Mouse (Mus musculus) bone marrow, adult 2 months (tissue): ENCODE measurements at regions not wholly inside any gene's neighbourhood (a gene's known extent, or its start where the extent isn't known, plus 50 kb on each side); places are given as distances from the start of the nearest gene placed in this dataset.

ENCODE experiments used
- H3K27ac ChIP-seq: fragments of 200-500 bp; 2 replicates; pipeline ENCODE4 v1.5.1; 2012; ENCODE audit warnings: low read depth, mild to moderate bottlenecking, control low read depth, inconsistent platforms, low read length; ENCODE audit not compliant: control insufficient read depth, poor library complexity, insufficient read depth
- H3K4me1 ChIP-seq: fragments of 200-500 bp; 2 replicates; pipeline ENCODE4 v1.6.1; 2011; ENCODE audit warnings: low read length; ENCODE audit not compliant: control insufficient read depth, insufficient read depth
- H3K4me3 ChIP-seq: fragments of 200-500 bp; replicated peaks from 2 replicates; pipeline ENCODE3; 2011; ENCODE audit warnings: mild to moderate bottlenecking, low read depth, low read length, control low read depth; ENCODE audit not compliant: control insufficient read depth
- CTCF ChIP-seq: fragments of 200-500 bp; IDR thresholded peaks from 2 replicates; pipeline ENCODE4 v1.5.1; 2011; ENCODE audit warnings: low read length, control low read depth; ENCODE audit not compliant: control insufficient read depth, insufficient read depth
- POLR2A ChIP-seq: fragments of 200-500 bp; IDR thresholded peaks from 2 replicates; pipeline ENCODE4 v1.6.1; 2011; ENCODE audit warnings: low read depth, mild to moderate bottlenecking, control low read depth, low read length, borderline replicate concordance; ENCODE audit not compliant: control insufficient read depth
- WGBS: fragments of 180-500 bp; shearing (Covaris S2); methylation state at CpG from one replicate; pipeline ENCODE4 v1.1.7; 2018; 5-methylcytosine and 5-hydroxymethylcytosine counted together

DNA sequence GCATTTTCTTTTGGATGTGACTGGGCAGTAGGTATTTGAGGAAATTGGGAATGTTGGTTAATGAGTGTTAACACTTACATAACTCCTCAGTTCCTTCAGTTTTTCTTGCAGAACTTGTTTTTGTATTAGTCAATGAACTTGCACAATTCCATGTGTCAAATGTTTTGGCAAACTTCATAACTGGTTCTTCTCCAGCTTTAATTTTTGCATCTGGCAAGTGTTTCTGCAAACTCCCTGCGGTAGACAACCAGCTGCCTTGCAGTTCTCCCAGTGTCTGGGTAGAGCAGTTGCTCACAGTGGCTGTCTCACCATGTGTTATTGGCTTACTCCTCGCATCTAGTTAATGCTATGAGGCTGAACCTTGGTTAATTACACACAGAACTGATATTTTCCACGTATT lies 790.4 kb downstream of the Epha4 start:
- Histone ChIP-seq H3K4me3 (no peak overlapping the region), H3K4me1 (no peaks in the 10 kb centered on the region), H3K27ac (no peak overlapping the region)
- TF ChIP-seq CTCF (no peak), POLR2A (no peak)
- WGBS = 49% methylated on average over 3 of the region's 3 CpGs

DNA sequence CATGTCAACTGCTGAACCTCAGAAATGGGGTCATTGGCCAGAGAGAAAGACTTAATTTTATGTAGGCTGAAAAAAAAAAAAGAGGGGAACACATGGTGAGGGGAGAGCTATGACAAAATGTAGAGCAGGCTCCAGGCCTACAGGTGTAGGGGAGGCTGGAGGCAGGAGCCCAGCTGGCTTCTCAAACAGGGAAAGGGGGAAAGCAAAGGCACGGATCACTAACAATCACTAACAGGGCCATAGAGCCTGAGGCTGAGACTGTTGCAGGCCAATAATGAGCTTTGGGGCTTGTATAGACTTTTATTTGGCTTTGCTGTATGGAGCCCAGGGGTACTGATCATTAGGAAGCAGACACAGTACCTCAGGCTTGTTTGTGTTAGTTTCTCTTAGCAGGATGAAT lies 777.9 kb downstream of the Epha4 start:
- 72% methylated on average over 1 of the region's 1 CpGs for WGBS
- Histone ChIP-seq H3K27ac (no peak overlapping the region), H3K4me1 (no peaks in the 10 kb centered on the region), H3K4me3 (no peak overlapping the region)
- TF ChIP-seq CTCF (no peak), POLR2A (no peak)

DNA sequence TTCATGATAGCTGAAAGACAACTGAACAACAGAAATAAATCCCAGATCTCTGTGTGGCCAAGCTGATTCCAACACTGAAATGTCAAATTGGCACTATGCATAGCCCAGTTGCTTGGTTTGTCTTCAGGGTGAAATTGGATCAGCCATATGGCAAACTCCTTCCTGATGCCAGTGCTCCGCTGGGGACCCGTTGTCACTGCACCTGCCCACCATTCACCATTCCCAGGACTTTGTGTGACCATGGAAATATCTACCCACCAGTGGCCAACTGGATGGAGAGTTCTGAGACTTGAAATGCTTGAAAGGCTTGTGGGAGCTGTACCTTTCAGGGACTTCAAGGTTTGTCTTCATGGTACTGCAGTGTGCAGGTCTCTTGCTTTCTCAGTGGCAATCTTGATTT lies 777.2 kb downstream of the Epha4 start:
- no peaks in the 10 kb centered on the region for H3K4me1 ChIP-seq
- TF ChIP-seq POLR2A = no peak
- H3K27ac ChIP-seq = no peak overlapping the region
- 80% methylated on average over 2 of the region's 2 CpGs for WGBS
- H3K4me3 ChIP-seq = no peak overlapping the region

DNA sequence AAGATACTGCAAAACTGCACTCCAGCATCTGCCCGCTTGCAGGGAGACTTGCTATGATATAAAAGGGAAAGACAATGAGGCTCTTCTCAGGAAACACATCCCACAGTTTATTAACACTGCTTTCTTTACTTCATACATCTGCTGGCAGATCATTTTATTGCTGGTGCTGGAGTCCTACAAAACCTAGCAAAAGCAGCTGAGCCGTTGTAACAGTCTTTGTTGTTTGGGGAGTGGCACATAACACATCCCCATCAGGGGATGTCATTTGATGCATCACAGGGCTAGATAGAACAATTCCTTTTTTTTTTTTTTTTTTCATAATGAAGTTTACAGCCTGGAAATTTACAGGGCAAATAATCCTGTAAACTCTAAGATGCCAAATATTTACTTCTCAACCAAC lies 742.2 kb downstream of the Epha4 start:
- WGBS = 78% methylated on average over 2 of the region's 2 CpGs
- no peaks in the 10 kb centered on the region for H3K4me1 ChIP-seq
- H3K27ac ChIP-seq = no peak overlapping the region
- no peak overlapping the region for H3K4me3 ChIP-seq
- no peak for TF ChIP-seq CTCF
- TF ChIP-seq POLR2A = no peak

DNA sequence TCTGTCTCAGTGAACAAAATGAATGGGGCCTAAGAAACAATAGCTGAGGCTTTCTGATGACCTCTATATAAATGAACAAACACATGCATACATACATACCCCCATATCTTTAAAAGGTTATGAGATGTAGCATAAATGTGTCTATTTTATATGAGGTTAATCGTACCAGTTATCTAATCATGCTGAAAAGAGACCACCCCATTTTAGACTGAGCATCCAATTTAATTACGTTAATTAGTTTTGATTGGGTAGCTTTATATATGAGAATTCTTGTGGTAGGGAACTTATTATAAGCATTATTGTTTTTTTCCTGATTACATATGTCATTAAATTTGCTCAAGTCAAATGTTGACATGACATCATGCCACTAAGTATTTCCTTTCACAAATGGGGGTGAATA lies 728.0 kb downstream of the Epha4 start:
- H3K4me3 ChIP-seq = no peak overlapping the region
- H3K4me1 ChIP-seq = no peaks in the 10 kb centered on the region
- TF ChIP-seq POLR2A (no peak), CTCF (no peak)
- no peak overlapping the region for H3K27ac ChIP-seq
- WGBS = 86% methylated on average over 2 of the region's 2 CpGs

DNA sequence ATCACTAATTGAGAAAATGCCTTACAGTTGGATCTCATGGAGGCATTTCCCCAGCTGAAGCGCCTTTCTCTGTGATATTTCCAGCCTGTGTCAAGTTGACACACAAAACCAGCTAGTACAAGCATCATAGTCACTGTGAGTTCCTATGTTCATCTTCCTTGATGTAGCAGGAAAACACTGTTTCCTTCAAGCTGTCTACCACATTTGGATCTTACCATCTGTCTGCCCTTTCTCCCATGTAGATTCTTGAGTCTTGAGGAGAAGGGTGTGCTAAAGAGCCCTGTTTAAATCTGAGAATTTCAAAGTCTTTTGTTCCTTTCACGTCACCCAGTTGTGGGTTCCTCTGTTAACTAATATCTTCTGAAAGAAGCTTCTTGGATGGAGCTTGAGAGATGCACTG lies 721.5 kb downstream of the Epha4 start:
- Histone ChIP-seq H3K4me1 (no peaks in the 10 kb centered on the region), H3K27ac (no peak overlapping the region), H3K4me3 (no peak overlapping the region)
- 79% methylated on average over 2 of the region's 2 CpGs for WGBS
- no peak for TF ChIP-seq POLR2A
- no peak for TF ChIP-seq CTCF

DNA sequence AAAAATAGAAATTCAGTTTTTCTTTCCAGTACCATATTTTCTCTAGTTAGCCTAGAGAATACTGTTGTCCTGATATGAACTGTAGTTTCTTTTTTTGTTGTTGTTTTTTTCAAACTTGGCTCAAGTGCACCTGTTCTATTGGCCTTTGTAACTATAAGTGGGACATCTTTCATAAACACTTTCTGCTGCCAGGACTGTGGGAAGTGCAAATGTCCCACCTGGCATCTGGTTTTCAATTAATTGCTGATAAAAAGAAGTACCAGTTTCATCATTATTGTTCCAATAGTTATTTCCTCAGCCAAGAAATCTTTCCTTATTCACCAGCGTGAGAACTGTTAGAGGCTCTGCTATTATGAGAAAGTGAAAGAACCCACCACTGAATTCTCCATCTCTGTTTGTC lies 695.0 kb downstream of the Epha4 start:
- H3K4me1 ChIP-seq = no peaks in the 10 kb centered on the region
- H3K27ac ChIP-seq = no peak overlapping the region
- TF ChIP-seq POLR2A (no peak), CTCF (no peak)
- H3K4me3 ChIP-seq = no peak overlapping the region
- 60% methylated on average over 1 of the region's 1 CpGs for WGBS

DNA sequence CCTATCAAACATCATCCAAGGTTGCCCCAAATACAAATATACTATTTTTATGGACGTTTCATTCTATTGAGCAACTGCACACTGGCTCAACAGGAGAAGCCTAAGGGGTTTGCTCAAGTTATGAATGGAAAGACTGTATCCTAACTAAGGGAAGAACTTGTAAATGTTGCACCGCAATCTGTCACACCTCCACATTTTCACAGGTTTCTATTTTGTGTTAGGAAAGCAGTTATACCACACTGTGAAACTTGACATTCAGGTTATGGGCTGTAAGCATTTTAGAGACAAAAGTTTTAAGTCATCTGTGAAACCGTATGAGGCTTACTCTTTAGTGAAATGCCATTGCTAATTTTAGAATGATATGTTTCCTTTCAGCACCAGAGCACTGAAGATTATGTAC lies 693.3 kb downstream of the Epha4 start:
- 59% methylated on average over 3 of the region's 3 CpGs for WGBS
- no peak overlapping the region for H3K4me3 ChIP-seq
- H3K27ac ChIP-seq = no peak overlapping the region
- TF ChIP-seq CTCF (no peak), POLR2A (no peak)
- H3K4me1 ChIP-seq = no peaks in the 10 kb centered on the region

DNA sequence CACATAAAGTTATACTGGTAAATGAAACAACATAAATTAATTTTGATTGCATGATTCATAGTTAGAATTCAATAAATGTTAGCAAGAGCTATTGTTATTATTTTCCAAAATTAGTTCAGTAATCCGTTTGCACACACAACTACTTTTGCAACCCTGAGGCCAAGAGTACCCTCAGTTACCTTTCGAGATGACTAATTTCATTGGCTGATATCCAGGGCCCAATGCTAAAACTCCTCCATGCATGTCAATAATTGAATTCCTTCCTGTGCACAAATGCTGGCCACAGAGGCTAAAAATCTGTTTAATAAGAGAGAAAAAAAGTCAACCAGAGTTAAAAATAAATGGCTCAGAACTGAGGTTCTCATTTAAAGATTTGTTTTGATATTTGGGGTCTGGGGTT lies 685.2 kb downstream of the Epha4 start:
- Histone ChIP-seq H3K4me3 (no peak overlapping the region), H3K4me1 (no peaks in the 10 kb centered on the region), H3K27ac (no peak overlapping the region)
- no peak for TF ChIP-seq POLR2A
- no peak for TF ChIP-seq CTCF
- WGBS = 55% methylated on average over 2 of the region's 2 CpGs
